Comparison of ENCODE assay signal across 8 mouse cellular contexts in genomic region chr10:105840928-105841888, GRCm38 (mm10). TPM values are rescaled to one million over a fixed set of nuclear protein-coding genes. Genes with fewer than 3 reads are reported as not detected.
A peak's percentile ranks its signal among the peaks of the same experiment; 100 is the strongest.
DNase-seq lines count a peak whose midpoint lies in the region; ATAC-seq and TF ChIP-seq lines count a peak whose summit lies in the region.

Gene Ccdc59, plus strand, starts transcription at chr10:105841067.
Gene Mettl25, minus strand, starts transcription at chr10:105841380.

- TF ChIP-seq CTCF in liver, embryonic 14.5 days (IDR thresholded peaks at IDR 0.05; ENCODE audit: low read depth): peak; percentile 66
- peak; percentile 68 for TF ChIP-seq CTCF in stomach, postnatal 0 days (IDR thresholded peaks at IDR 0.05; ENCODE audit: low read depth)

- peaks cover 38% of the 10 kb centered on the region for H3K36me3 ChIP-seq in forebrain, embryonic 10.5 days (replicated peaks)
- peaks cover 35% of the 10 kb centered on the region for H3K36me3 ChIP-seq in heart, embryonic 15.5 days
- H3K36me3 ChIP-seq in liver, embryonic 14.5 days (replicated peaks; ENCODE audit: control insufficient read depth, insufficient read depth, low read depth): peaks cover 24% of the 10 kb centered on the region
- H3K36me3 ChIP-seq in neural tube, embryonic 11.5 days (ENCODE audit: control insufficient read depth, insufficient read depth, low read length): peaks cover 4% of the 10 kb centered on the region; the same call in 1 of the 2 replicates
- H3K36me3 ChIP-seq in stomach, postnatal 0 days (ENCODE audit: control insufficient read depth, insufficient read depth, low read length): 0 out of 2 replicates have a peak, but pooled peaks cover 6% of the 10 kb centered on the region

- H3K4me2 ChIP-seq in heart, embryonic 15.5 days: peak within 1 kb of the TSS; percentile 73
- H3K4me2 ChIP-seq in liver, embryonic 14.5 days (ENCODE audit: low read depth): peak within 1 kb of the TSS; percentile 86
- peak within 1 kb of the TSS; percentile 78 for H3K4me2 ChIP-seq in neural tube, embryonic 11.5 days (ENCODE audit: low read depth)
- H3K4me2 ChIP-seq in stomach, postnatal 0 days (replicated peaks; ENCODE audit: low read depth): peak within 1 kb of the TSS; percentile 78

- no peaks in the 10 kb centered on the region for H3K9me3 ChIP-seq in forebrain, embryonic 10.5 days
- no peaks in the 10 kb centered on the region for H3K9me3 ChIP-seq in heart, embryonic 15.5 days (replicated peaks)
- H3K9me3 ChIP-seq in liver, embryonic 14.5 days (ENCODE audit: control insufficient read depth, low read length): no peaks in the 10 kb centered on the region
- H3K9me3 ChIP-seq in neural tube, embryonic 11.5 days (ENCODE audit: control insufficient read depth, low read length): no peaks in the 10 kb centered on the region
- no peaks in the 10 kb centered on the region for H3K9me3 ChIP-seq in stomach, postnatal 0 days (ENCODE audit: control insufficient read depth, low read length)

- TF ChIP-seq EP300 in liver, embryonic 14.5 days (IDR thresholded peaks at IDR 0.05; ENCODE audit: low read depth): no peak
- TF ChIP-seq EP300 in stomach, postnatal 0 days (optimal IDR thresholded peaks at IDR 0.05): peak; percentile 77

- ATAC-seq in heart, embryonic 15.5 days (replicated peaks; ENCODE audit: insufficient number of reproducible peaks, insufficient read depth, low FRiP score, low read depth): peak; percentile 97
- peak; percentile 98 for ATAC-seq in liver, embryonic 14.5 days (ENCODE audit: insufficient read depth)
- peak; percentile 97 for ATAC-seq in neural tube, embryonic 11.5 days (ENCODE audit: insufficient read depth, low FRiP score, low TSS enrichment)
- ATAC-seq in stomach, postnatal 0 days (ENCODE audit: low FRiP score, low TSS enrichment): peak; percentile 99

- no peaks in the 10 kb centered on the region for H3K27me3 ChIP-seq in forebrain, embryonic 10.5 days (ENCODE audit: poor library complexity, severe bottlenecking)
- no peaks in the 10 kb centered on the region for H3K27me3 ChIP-seq in heart, embryonic 15.5 days
- H3K27me3 ChIP-seq in liver, embryonic 14.5 days (ENCODE audit: control insufficient read depth, insufficient read depth, low read length): no peaks in the 10 kb centered on the region
- H3K27me3 ChIP-seq in neural tube, embryonic 11.5 days (ENCODE audit: control insufficient read depth, insufficient read depth, low read length): no peaks in the 10 kb centered on the region
- H3K27me3 ChIP-seq in stomach, postnatal 0 days (ENCODE audit: control insufficient read depth, insufficient read depth, low read length): no peaks in the 10 kb centered on the region

- under 1% methylated on average over 89 of the region's 90 CpGs for WGBS in forebrain, embryonic 10.5 days
- under 1% methylated on average over 90 of the region's 90 CpGs for WGBS in heart, embryonic 15.5 days
- WGBS in liver, embryonic 14.5 days (ENCODE audit: insufficient replicate concordance): under 1% methylated on average over 88 of the region's 90 CpGs
- under 1% methylated on average over 89 of the region's 90 CpGs for WGBS in neural tube, embryonic 11.5 days
- under 1% methylated on average over 89 of the region's 90 CpGs for WGBS in stomach, postnatal 0 days

- peak within 1 kb of the TSS; percentile 83 for H3K4me3 ChIP-seq in forebrain, embryonic 10.5 days
- H3K4me3 ChIP-seq in heart, embryonic 15.5 days: peak within 1 kb of the TSS; percentile 85
- H3K4me3 ChIP-seq in liver, embryonic 14.5 days (ENCODE audit: insufficient read depth in 1 of 2, low read depth in 2 of 2, low read length in 2 of 2): peak within 1 kb of the TSS; percentile 77 to 89
- H3K4me3 ChIP-seq in neural tube, embryonic 11.5 days (ENCODE audit: low read depth, low read length): peak within 1 kb of the TSS; percentile 82
- peak within 1 kb of the TSS; percentile 80 for H3K4me3 ChIP-seq in stomach, postnatal 0 days (ENCODE audit: low read depth, low read length)

- DNase-seq in CD8-positive naive resting alpha-beta T cell, adult 2 months (ENCODE audit: low read depth in 2 of 2, low spot score in 2 of 2): peak; percentile 95 to 96
- DNase-seq in c-Kit-positive CD71-negative TER-119-negative erythroid progenitor cells, embryonic 14.5 days (ENCODE audit: low read depth): peak; percentile 88
- peak; percentile 96 for DNase-seq in forebrain, embryonic 10.5 days (ENCODE audit: extremely low spot score, low spot score)
- peak; percentile 96 to 98 for DNase-seq in kidney, postnatal 25 days
- peak; percentile 86 to 89 (median 88) for DNase-seq in liver, embryonic 14.5 days (ENCODE audit: low read depth in 3 of 3, low spot score in 3 of 3)
- DNase-seq in neural tube, embryonic 11.5 days (ENCODE audit: low spot score): peak; percentile 97
- peak; percentile 98 for DNase-seq in stomach, postnatal 0 days (ENCODE audit: low spot score)

- H3K27ac ChIP-seq in forebrain, embryonic 10.5 days: peak within 1 kb of the TSS; percentile 98
- peak within 1 kb of the TSS; percentile 96 for H3K27ac ChIP-seq in heart, embryonic 15.5 days
- peak within 1 kb of the TSS; percentile 73 for H3K27ac ChIP-seq in liver, embryonic 14.5 days
- H3K27ac ChIP-seq in neural tube, embryonic 11.5 days (ENCODE audit: low read depth, low read length): peak within 1 kb of the TSS; percentile 87
- H3K27ac ChIP-seq in stomach, postnatal 0 days (replicated peaks): peak within 1 kb of the TSS; percentile 96

- peaks cover 15% of the 10 kb centered on the region for H3K4me1 ChIP-seq in forebrain, embryonic 10.5 days
- H3K4me1 ChIP-seq in heart, embryonic 15.5 days (replicated peaks): peaks cover 8% of the 10 kb centered on the region
- peaks cover 0 to 3% of the 10 kb centered on the region in 2 experiments; a peak in 2 of 4 replicates for H3K4me1 ChIP-seq in liver, embryonic 14.5 days (replicated peaks; ENCODE audit: control insufficient read depth in 2 of 2, insufficient read depth in 2 of 2, low read length in 1 of 2)
- H3K4me1 ChIP-seq in neural tube, embryonic 11.5 days (ENCODE audit: control insufficient read depth, insufficient read depth, low read length): 0 out of 2 replicates have a peak, but pooled peaks cover 2% of the 10 kb centered on the region
- 0 out of 2 replicates have a peak, but pooled peaks cover 2% of the 10 kb centered on the region for H3K4me1 ChIP-seq in stomach, postnatal 0 days (replicated peaks; ENCODE audit: control insufficient read depth, insufficient read depth)

- H3K9ac ChIP-seq in heart, embryonic 15.5 days: peak within 1 kb of the TSS; percentile 84
- H3K9ac ChIP-seq in liver, embryonic 14.5 days (replicated peaks): peak within 1 kb of the TSS; percentile 75
- H3K9ac ChIP-seq in neural tube, embryonic 11.5 days (ENCODE audit: low read length): peak within 1 kb of the TSS; percentile 89
- peak within 1 kb of the TSS; percentile 86 for H3K9ac ChIP-seq in stomach, postnatal 0 days (ENCODE audit: low read length)

RNA-seq across cellular contexts. Expression of gene Ccdc59, which starts in this region (rescaled TPM):
- polyA plus RNA-seq in forebrain, embryonic 10.5 days (2016; fragmentation: Nextera tagmentation; extraction: Ambion mirVana): 52.5 and 56.3 TPM in 2 replicates
- 30.4 and 34.5 TPM in 2 replicates for polyA plus RNA-seq in heart, embryonic 15.5 days (2015; fragmentation: Nextera tagmentation; extraction: Ambion mirVana)
- polyA plus RNA-seq in liver, embryonic 14.5 days (2012; rRNA removed): 4.3 and 9.4 TPM in 2 replicates
- 21.3 TPM in 2 replicates for polyA plus RNA-seq in liver, embryonic 14.5 days (2014; fragmentation: Nextera tagmentation; extraction: Ambion mirVana)
- polyA plus RNA-seq in neural tube, embryonic 11.5 days (2014; fragmentation: Nextera tagmentation; extraction: Ambion mirVana): 47.5 and 48.6 TPM in 2 replicates
- 37.3 and 38.5 TPM in 2 replicates for polyA plus RNA-seq in stomach, postnatal 0 days (2015; fragmentation: Nextera tagmentation; extraction: Ambion mirVana)

RNA-seq across cellular contexts. Expression of gene Mettl25, which starts in this region (rescaled TPM):
- polyA plus RNA-seq in forebrain, embryonic 10.5 days (2016; fragmentation: Nextera tagmentation; extraction: Ambion mirVana): 13.6 and 15.8 TPM in 2 replicates
- polyA plus RNA-seq in heart, embryonic 15.5 days (2015; fragmentation: Nextera tagmentation; extraction: Ambion mirVana): 9.8 and 10.3 TPM in 2 replicates
- 1.5 and 3.4 TPM in 2 replicates for polyA plus RNA-seq in liver, embryonic 14.5 days (2012; rRNA removed)
- polyA plus RNA-seq in liver, embryonic 14.5 days (2014; fragmentation: Nextera tagmentation; extraction: Ambion mirVana): 4.7 and 5.4 TPM in 2 replicates
- polyA plus RNA-seq in neural tube, embryonic 11.5 days (2014; fragmentation: Nextera tagmentation; extraction: Ambion mirVana): 12.3 and 16.5 TPM in 2 replicates
- polyA plus RNA-seq in stomach, postnatal 0 days (2015; fragmentation: Nextera tagmentation; extraction: Ambion mirVana): 7.1 and 7.5 TPM in 2 replicates

Comparison
In these comparisons a context has a peak if more than half of its experiments do, and no peak if none do; other contexts are left out.
1. Peak in every context shown above with its lines: DNase-seq, ATAC-seq, H3K4me3 ChIP-seq and H3K27ac ChIP-seq.